Mouse (Mus musculus) limb, embryonic 13.5 days (tissue): ENCODE measurements around the gene Kif3b. TPM values are rescaled to one million over a fixed set of nuclear protein-coding genes. Genes with fewer than 3 reads are reported as not detected.
A peak's percentile ranks its signal among the peaks of the same experiment; 100 is the strongest.
"Not testable (repeated sequence)": the region's sequence is repeated elsewhere in the genome, so short reads cannot be mapped to it uniquely, and the experiment has no call there.

ENCODE experiments used
- ATAC-seq: fragments of 200-750 bp; cut with Nextera tagmentation; 2 replicates; pipeline ENCODE4 v1.8.0; 2017; ENCODE audit warnings: low read depth, moderate number of reproducible peaks, moderate TSS enrichment; ENCODE audit not compliant: low FRiP score
- H3K27ac ChIP-seq: fragments of 300-500 bp; sonication (generic); 2 replicates; pipeline ENCODE4 v1.5.1; 2015; ENCODE audit warnings: inconsistent platforms, mild to moderate bottlenecking, moderate library complexity
- H3K27me3 ChIP-seq: fragments of 300-500 bp; sonication (generic); 2 replicates; pipeline ENCODE4 v1.6.1; 2015; ENCODE audit warnings: mild to moderate bottlenecking, inconsistent platforms
- H3K36me3 ChIP-seq: fragments of 300-500 bp; sonication (generic); 2 replicates; pipeline ENCODE4 v1.6.1; 2015; ENCODE audit warnings: inconsistent platforms, mild to moderate bottlenecking, moderate library complexity
- H3K4me1 ChIP-seq: fragments of 300-500 bp; sonication (generic); 2 replicates; pipeline ENCODE4 v1.6.1; 2015; ENCODE audit warnings: inconsistent platforms
- H3K4me2 ChIP-seq: fragments of 300-500 bp; sonication (generic); replicated peaks from 2 replicates; pipeline ENCODE4 v1.6.1; 2015; ENCODE audit warnings: inconsistent platforms, mild to moderate bottlenecking, moderate library complexity
- H3K4me3 ChIP-seq: fragments of 300-500 bp; sonication (generic); 2 replicates; pipeline ENCODE4 v1.5.1; 2015; ENCODE audit warnings: moderate library complexity, mild to moderate bottlenecking, inconsistent platforms
- H3K9ac ChIP-seq: fragments of 300-500 bp; sonication (generic); 2 replicates; pipeline ENCODE4 v1.6.1; 2015; ENCODE audit warnings: mild to moderate bottlenecking, inconsistent platforms
- H3K9me3 ChIP-seq: fragments of 300-500 bp; sonication (generic); 2 replicates; pipeline ENCODE4 v1.6.1; 2016; ENCODE audit warnings: inconsistent platforms
- WGBS: fragments of 180-500 bp; shearing (Covaris S2); methylation state at CpG from one replicate; pipeline ENCODE4 v1.1.7; 2015; 5-methylcytosine and 5-hydroxymethylcytosine counted together
- polyA plus RNA-seq: library from polyadenylated mRNA; unstranded; fragments of >200 nt; fragmentation: Nextera tagmentation; extraction: Ambion mirVana; gene quantifications from 2 replicates; pipeline ENCODE4 v1.2.1, GENCODE M21; 2015

Kif3b gene
- polyA plus RNA-seq = 6.0 and 6.3 TPM in 2 replicates

- H3K9ac ChIP-seq = peak within 1 kb of the TSS; percentile 90
- no peaks in the 10 kb centered on the region for H3K36me3 ChIP-seq
- WGBS = under 1% methylated on average over 63 of the region's 63 CpGs
- H3K27me3 ChIP-seq = no peaks in the 10 kb centered on the region
- no peaks in the 10 kb centered on the region for H3K9me3 ChIP-seq
- H3K4me2 ChIP-seq = peak within 1 kb of the TSS; percentile 92
- 0 out of 2 replicates have a peak within 1 kb of the TSS, but pooled peaks have one; percentile 22 for H3K27ac ChIP-seq
- peak; percentile 92 for ATAC-seq
- H3K4me1 ChIP-seq = peaks cover 17% of the 10 kb centered on the region
- peak within 1 kb of the TSS; percentile 99 for H3K4me3 ChIP-seq
Measured at GRCm38 (mm10) chr2:153290938-153291928, at the start of gene Kif3b. Kif3b (plus strand) TSS chr2:153291413.

- no peak for ATAC-seq
- H3K27ac ChIP-seq = 0 out of 2 replicates have a peak overlapping the region, but pooled peaks have one; percentile 93
- 60% methylated on average over 6 of the region's 6 CpGs for WGBS
Measured at GRCm38 (mm10) chr2:153242156-153242555, 49.1 kb upstream of the Kif3b start.

GRCm38 (mm10) chr2:153249751-153250150 is 41.5 kb upstream of the Kif3b start:
- Histone ChIP-seq H3K9ac (no peak overlapping the region), H3K4me2 (no peak overlapping the region), H3K4me3 (no peak overlapping the region), H3K27me3 (no peaks in the 10 kb centered on the region), H3K4me1 (no peaks in the 10 kb centered on the region), H3K36me3 (peaks cover 72% of the 10 kb centered on the region), H3K27ac (no peak overlapping the region), H3K9me3 (no peaks in the 10 kb centered on the region)
- no peak for ATAC-seq
- 90% methylated on average over 5 of the region's 5 CpGs for WGBS

More at GRCm38 (mm10) chr2:153242156-153242555, 49.1 kb upstream of the Kif3b start:
- Histone ChIP-seq H3K4me1 (peaks cover 41% of the 10 kb centered on the region), H3K9me3 (no peaks in the 10 kb centered on the region), H3K4me3 (peak overlapping the region; percentile 98), H3K9ac (peak overlapping the region; percentile 98), H3K36me3 (peaks cover 33% of the 10 kb centered on the region), H3K27me3 (no peaks in the 10 kb centered on the region), H3K4me2 (peak overlapping the region; percentile 96)

GRCm38 (mm10) chr2:153256604-153257003 is 34.6 kb upstream of the Kif3b start:
- Histone ChIP-seq H3K4me2 (no peak overlapping the region), H3K9ac (no peak overlapping the region), H3K4me1 (0 out of 2 replicates have a peak, but pooled peaks cover 8% of the 10 kb centered on the region), H3K36me3 (peaks cover 51% of the 10 kb centered on the region), H3K27ac (no peak overlapping the region), H3K9me3 (no peaks in the 10 kb centered on the region), H3K27me3 (no peaks in the 10 kb centered on the region), H3K4me3 (no peak overlapping the region)
- 77% methylated on average over 2 of the region's 2 CpGs for WGBS
- no peak for ATAC-seq

GRCm38 (mm10) chr2:153259030-153259863 is 32.0 kb upstream of the Kif3b start:
- 79% methylated on average over 12 of the region's 12 CpGs for WGBS
- Histone ChIP-seq H3K27ac (no peak overlapping the region), H3K4me1 (0 out of 2 replicates have a peak, but pooled peaks cover 8% of the 10 kb centered on the region), H3K36me3 (peaks cover 53% of the 10 kb centered on the region), H3K9me3 (no peaks in the 10 kb centered on the region), H3K4me3 (no peak overlapping the region), H3K9ac (0 out of 2 replicates have a peak overlapping the region, but pooled peaks have one; percentile 19), H3K27me3 (no peaks in the 10 kb centered on the region), H3K4me2 (no peak overlapping the region)
- ATAC-seq = no peak

GRCm38 (mm10) chr2:153259864-153260674 is 31.1 kb upstream of the Kif3b start:
- 0 out of 2 replicates have a peak, but pooled peaks cover 8% of the 10 kb centered on the region for H3K4me1 ChIP-seq
- no peak overlapping the region for H3K9ac ChIP-seq
- H3K4me2 ChIP-seq = no peak overlapping the region
- no peaks in the 10 kb centered on the region for H3K27me3 ChIP-seq
- ATAC-seq = no peak
- no peak overlapping the region for H3K4me3 ChIP-seq
- H3K27ac ChIP-seq = no peak overlapping the region
- 59% methylated on average over 3 of the region's 3 CpGs for WGBS
- no peaks in the 10 kb centered on the region for H3K9me3 ChIP-seq
- peaks cover 54% of the 10 kb centered on the region for H3K36me3 ChIP-seq

- H3K9me3 ChIP-seq = no peaks in the 10 kb centered on the region
- 79% methylated on average over 6 of the region's 7 CpGs for WGBS
- 0 out of 2 replicates have a peak, but pooled peaks cover 8% of the 10 kb centered on the region for H3K4me1 ChIP-seq
- no peak overlapping the region for H3K4me2 ChIP-seq
- peaks cover 80% of the 10 kb centered on the region for H3K36me3 ChIP-seq
- no peak overlapping the region for H3K4me3 ChIP-seq
- no peaks in the 10 kb centered on the region for H3K27me3 ChIP-seq
- no peak for ATAC-seq
- no peak overlapping the region for H3K27ac ChIP-seq
- no peak overlapping the region for H3K9ac ChIP-seq
Measured at GRCm38 (mm10) chr2:153263053-153263452, 28.2 kb upstream of the Kif3b start.

- Histone ChIP-seq H3K4me3 (no peak overlapping the region), H3K4me1 (peaks cover 10% of the 10 kb centered on the region), H3K9me3 (no peaks in the 10 kb centered on the region), H3K27ac (no peak overlapping the region), H3K9ac (no peak overlapping the region), H3K27me3 (no peaks in the 10 kb centered on the region), H3K36me3 (peaks cover 56% of the 10 kb centered on the region), H3K4me2 (no peak overlapping the region)
- 83% methylated on average over 2 of the region's 2 CpGs for WGBS
- no peak for ATAC-seq
Measured at GRCm38 (mm10) chr2:153267331-153267730, 23.9 kb upstream of the Kif3b start.

GRCm38 (mm10) chr2:153270231-153270915 is 20.8 kb upstream of the Kif3b start:
- not testable (repeated sequence) for H3K9ac ChIP-seq, ATAC-seq, H3K27me3 ChIP-seq, H3K9me3 ChIP-seq, H3K27ac ChIP-seq, H3K4me3 ChIP-seq, H3K4me2 ChIP-seq
- 69% methylated on average over 8 of the region's 8 CpGs for WGBS
- peaks cover 27% of the 10 kb centered on the region for H3K36me3 ChIP-seq
- H3K4me1 ChIP-seq = peaks cover 16% of the 10 kb centered on the region

- H3K4me2 ChIP-seq, H3K27me3 ChIP-seq, H3K9ac ChIP-seq, H3K36me3 ChIP-seq, H3K9me3 ChIP-seq, H3K27ac ChIP-seq, ATAC-seq, H3K4me3 ChIP-seq: not testable (repeated sequence)
- H3K4me1 ChIP-seq = peaks cover 11% of the 10 kb centered on the region
- WGBS = 78% methylated on average over 6 of the region's 6 CpGs
Measured at GRCm38 (mm10) chr2:153274200-153274918, 16.9 kb upstream of the Kif3b start.
